In the genomic region with DNA sequence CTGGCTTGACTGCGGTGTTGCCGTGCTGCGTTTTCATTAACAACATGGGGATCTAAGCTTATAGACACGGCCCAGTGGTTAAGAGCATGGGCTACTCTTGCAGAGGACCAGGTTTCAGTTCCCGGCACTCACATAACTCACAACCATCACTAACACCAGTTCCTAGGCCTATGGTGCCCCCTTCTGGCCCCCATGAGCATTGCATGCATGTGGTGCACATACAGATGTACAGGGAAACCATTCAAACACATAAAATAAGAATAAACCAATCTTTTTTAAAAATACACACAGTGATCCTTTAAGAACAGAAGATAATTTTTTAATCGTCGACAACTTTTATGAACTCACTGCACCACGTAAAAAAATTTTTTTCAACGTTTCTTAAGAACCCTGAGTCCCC, we compare ENCODE assay signal across 29 mouse cellular contexts.
DNase-seq lines count a peak whose midpoint lies in the region; ATAC-seq and TF ChIP-seq lines count a peak whose summit lies in the region.
"Had no signal": no experiment of that assay in that cellular context is flagged by ENCODE, and none has a peak within 500 bp of the region (broad histone marks: within the 10 kb centered on the region; RNA-seq: fewer than 3 reads in every experiment).

No protein-coding gene starts in this region.

- H3K27ac ChIP-seq in gastrocnemius, adult 2 months = no peak overlapping the region
- no peak overlapping the region for H3K27ac ChIP-seq in left cerebral cortex, adult 2 months
- H3K27ac ChIP-seq: embryonic facial prominence, embryonic 13.5 days; forebrain, embryonic 13.5 days; hindbrain, embryonic 13.5 days; limb, embryonic 10.5 days; midbrain, embryonic 15.5 days had no signal

- CTCF ChIA-PET in Patski (lab: Charles Lee) = no interaction called here

- in situ Hi-C loops in Patski (cut with MboI; ENCODE audit: low pct_unique_long_range_greater_than_20kb) = no loop called here

- peak; percentile 20; the same call in 1 of the 2 replicates for TF ChIP-seq CTCF in gastrocnemius, adult 2 months (IDR thresholded peaks at IDR 0.05)
- TF ChIP-seq CTCF in left cerebral cortex, adult 2 months (IDR thresholded peaks at IDR 0.05) = peak; percentile 35
- peak; percentile 49 for TF ChIP-seq CTCF in E14TG2a.4 (conservative IDR thresholded peaks at IDR 0.05; ENCODE audit: low read length)
- peak; percentile 29 for TF ChIP-seq CTCF in Patski (IDR thresholded peaks at IDR 0.05)

- no peaks in the 10 kb centered on the region for H3K27me3 ChIP-seq in E14TG2a.4 (ENCODE audit: insufficient read depth, low read length)
- H3K27me3 ChIP-seq in Patski = no peaks in the 10 kb centered on the region
- H3K27me3 ChIP-seq: embryonic facial prominence, embryonic 13.5 days; forebrain, embryonic 13.5 days; heart, embryonic 13.5 days; hindbrain, embryonic 13.5 days; midbrain, embryonic 15.5 days had no signal

- H3K4me1 ChIP-seq in E14TG2a.4 (replicated peaks; ENCODE audit: low read depth, low read length) = no peaks in the 10 kb centered on the region
- H3K4me1 ChIP-seq: forebrain, embryonic 13.5 days; hindbrain, embryonic 13.5 days; limb, embryonic 10.5 days; midbrain, embryonic 15.5 days had no signal

- POLR2A ChIA-PET in Patski (lab: Charles Lee) = no interaction called here

- no peak for DNase-seq in gastrocnemius, adult 2 months
- no peak for DNase-seq in gastrocnemius, adult 18-20 months (ENCODE audit: low spot score)
- no peak for DNase-seq in left cerebral cortex, adult 2 months (ENCODE audit: extremely low spot score in 1 of 2, low spot score in 2 of 2)
- DNase-seq in left cerebral cortex, adult 9 months (ENCODE audit: low spot score in 2 of 2) = no peak
- no peak for DNase-seq in Patski (ENCODE audit: low read depth, low spot score)
- DNase-seq in frontal cortex, postnatal 25 days (ENCODE audit: low spot score in 2 of 2) = no peak
- DNase-seq: adrenal gland, postnatal 36 days; cerebellum, postnatal 10 days; gastrocnemius, postnatal 25 days; heart, adult 18-20 months; kidney, adult 9 months; kidney, postnatal 36 days; liver; lung, adult 2 months; lung, postnatal 4 days; thymus, adult 18-20 months; thymus, postnatal 36 days had no signal

- H3K36me3 ChIP-seq in E14TG2a.4 (ENCODE audit: insufficient read depth, low read length) = no peaks in the 10 kb centered on the region
- H3K36me3 ChIP-seq: embryonic facial prominence, embryonic 13.5 days; G1E; heart, embryonic 13.5 days; limb, embryonic 10.5 days; midbrain, embryonic 15.5 days had no signal

- no peak overlapping the region for H3K4me3 ChIP-seq in gastrocnemius, adult 2 months
- H3K4me3 ChIP-seq in left cerebral cortex, adult 2 months = no peak overlapping the region
- H3K4me3 ChIP-seq in E14TG2a.4 (replicated peaks; ENCODE audit: low read length) = no peak overlapping the region
- H3K4me3 ChIP-seq: embryonic facial prominence, embryonic 13.5 days; erythroblast, embryonic 14.5 days; forebrain, embryonic 13.5 days; heart, embryonic 13.5 days; hindbrain, embryonic 13.5 days; limb, embryonic 10.5 days; midbrain, embryonic 15.5 days; myocyte had no signal

- intact Hi-C loops in gastrocnemius, adult 2 months (cut with DNase I) = no loop called here
- intact Hi-C loops in left cerebral cortex, adult 2 months (cut with DNase I) = no loop called here

- peaks cover 6% of the 10 kb centered on the region for H3K9me3 ChIP-seq in E14TG2a.4 (ENCODE audit: low read length)
- H3K9me3 ChIP-seq: limb, embryonic 10.5 days; midbrain, embryonic 15.5 days had no signal

- no peak for ATAC-seq in Patski
- ATAC-seq in frontal cortex, adult (ENCODE audit: low TSS enrichment) = no peak
- ATAC-seq: CD4-positive, CD25-positive, alpha-beta regulatory T cell, adult 4 months; forebrain, embryonic 13.5 days; midbrain, embryonic 15.5 days had no signal
